Mouse (Mus musculus) layer of hippocampus, postnatal 14 days (tissue): ENCODE measurements at regions not wholly inside any gene's neighbourhood (a gene's known extent, or its start where the extent isn't known, plus 50 kb on each side); places are given as distances from the start of the nearest gene placed in this dataset.

Source experiments
- DNase-seq, 2 experiments: peaks; one replicate each; pipeline ENCODE4 v3.0.0; 2021 to 2022; ENCODE audit warnings: low spot score in 2 of 2, mixed read lengths in 1 of 2

GRCm38 (mm10) chr11:40624126-40624778 is 70.8 kb downstream of the Mat2b start:
- DNase-seq = no peak

DNA sequence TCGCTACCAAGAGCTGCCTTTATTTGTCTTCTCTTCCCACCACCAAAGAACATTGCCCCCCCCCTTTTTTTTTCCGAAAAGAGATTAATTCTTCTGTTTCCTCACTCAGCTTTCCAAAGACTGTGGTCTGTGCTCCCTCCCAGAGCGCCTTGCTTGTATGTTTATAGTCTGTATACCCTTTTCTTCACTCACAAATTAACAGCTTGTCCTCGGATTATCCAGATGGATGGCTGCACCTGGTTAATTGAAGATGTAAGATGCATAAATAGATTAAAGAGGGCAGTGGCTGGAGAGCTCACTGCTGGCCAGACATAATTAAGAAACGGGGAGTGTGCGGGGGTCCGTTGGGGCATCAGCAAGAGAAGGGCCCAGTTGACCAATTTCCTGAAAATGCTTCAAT is 75.0 kb downstream of the Mat2b start:
- no peak for DNase-seq

DNA sequence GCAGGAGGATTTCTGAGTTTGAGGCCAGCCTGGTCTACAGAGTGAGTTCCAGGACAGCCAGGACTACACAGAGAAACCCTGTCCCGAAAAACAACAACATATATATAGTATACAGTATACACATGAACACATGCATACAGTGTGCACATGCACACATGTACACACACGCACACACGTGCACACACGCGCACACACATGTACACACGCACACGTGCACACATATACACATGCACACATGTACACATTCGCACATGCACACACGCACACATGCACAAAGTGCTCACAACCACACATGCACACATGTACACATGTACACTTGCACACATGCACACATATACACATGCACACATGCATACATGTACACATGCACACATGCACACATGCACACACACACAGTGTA is 92.0 kb downstream of the Mat2b start:
- DNase-seq = no peak

GRCm38 (mm10) chr11:40601572-40601909 is 93.5 kb downstream of the Mat2b start:
- peak in 1 of 2 experiments; percentile 80 for DNase-seq

- DNase-seq = no peak
Measured at GRCm38 (mm10) chr11:40600773-40601571, 94.0 kb downstream of the Mat2b start.

DNA sequence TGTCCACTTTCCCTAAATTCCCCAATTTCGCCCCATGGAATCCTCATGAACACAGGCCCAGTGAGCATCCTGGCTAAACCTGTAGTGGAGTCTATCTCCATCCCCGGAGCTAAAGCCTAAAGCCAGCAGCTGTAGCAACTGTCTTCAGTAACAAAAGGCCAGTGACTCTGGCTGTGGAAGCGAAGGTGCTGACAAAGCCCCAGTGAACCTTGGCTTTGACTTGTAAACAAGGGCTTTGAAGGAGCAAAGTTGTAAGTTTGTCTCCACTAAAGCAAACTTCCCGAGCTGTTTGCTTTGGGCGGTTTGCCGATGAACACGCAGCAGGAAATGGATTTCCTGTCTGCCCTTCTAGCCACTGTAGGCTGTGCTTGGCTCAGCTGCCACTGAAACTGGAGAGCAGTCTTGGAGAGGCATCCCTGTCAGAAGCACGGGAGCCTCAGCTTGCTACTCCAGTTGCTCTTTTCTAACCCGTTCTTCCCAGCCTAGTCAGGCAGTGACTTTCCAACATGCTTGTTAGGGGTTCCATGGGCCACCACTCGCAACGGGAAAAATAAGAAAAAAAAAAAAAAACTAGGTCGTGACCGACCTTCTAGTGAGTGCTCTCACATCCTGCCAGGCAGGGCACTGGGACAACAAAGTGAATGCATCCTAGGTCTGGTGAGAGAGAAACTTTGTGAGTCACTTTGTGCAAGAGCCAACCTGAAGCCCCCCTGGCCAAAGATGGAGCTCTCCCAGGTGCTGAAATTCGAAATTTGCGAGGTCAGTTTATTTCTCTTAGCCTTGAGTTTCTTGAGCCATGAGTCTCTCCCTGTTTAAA is 94.8 kb downstream of the Mat2b start:
- peak in 1 of 2 experiments; percentile 15 for DNase-seq

- DNase-seq = peak in 1 of 2 experiments; percentile 31
Measured at GRCm38 (mm10) chr11:40596347-40596746, 98.7 kb downstream of the Mat2b start.

GRCm38 (mm10) chr11:40592056-40592455 is 102.9 kb downstream of the Mat2b start:
- peak in 1 of 2 experiments; percentile 76 for DNase-seq

GRCm38 (mm10) chr11:40573758-40574139 is 121.3 kb downstream of the Mat2b start:
- DNase-seq = no peak

GRCm38 (mm10) chr11:40572953-40573757 is 121.8 kb downstream of the Mat2b start:
- no peak for DNase-seq

DNA sequence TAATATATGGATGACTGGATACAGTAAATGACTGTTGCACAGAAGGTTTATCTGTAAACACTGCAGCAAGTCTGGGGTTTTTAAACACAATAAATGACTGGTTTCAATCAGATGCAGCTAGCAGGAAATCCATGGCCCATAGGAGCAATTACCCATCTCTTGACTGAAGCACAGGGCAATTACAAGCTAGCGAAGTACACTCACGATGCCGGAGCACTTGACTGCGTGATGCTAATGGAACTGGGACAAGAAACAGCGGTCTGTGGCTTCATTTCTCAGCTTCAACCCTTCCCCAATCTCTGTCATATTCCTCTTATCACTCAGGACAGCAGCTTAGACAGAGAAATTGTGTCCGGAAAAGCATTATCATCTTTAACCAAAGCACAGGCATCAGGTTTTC is 132.1 kb downstream of the Mat2b start:
- DNase-seq = no peak

DNA sequence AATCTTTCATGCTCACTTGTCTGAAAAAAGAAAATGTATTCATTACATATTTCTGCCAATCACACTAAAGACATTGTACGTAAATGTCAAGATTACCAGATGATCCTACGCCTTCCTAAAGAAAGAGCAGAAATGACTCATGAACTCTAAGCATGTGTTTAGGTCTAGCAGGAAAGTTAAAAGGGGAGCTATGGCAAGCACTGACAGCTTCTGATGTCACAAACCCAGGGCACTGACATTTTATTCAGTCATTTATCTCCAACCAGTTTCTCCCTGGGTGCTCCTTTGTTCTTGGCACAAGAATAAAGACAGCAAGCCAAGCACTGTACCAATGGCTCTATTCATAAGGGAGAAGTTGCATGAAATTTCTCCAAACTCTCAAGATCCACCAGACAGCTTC is 133.0 kb downstream of the Mat2b start:
- DNase-seq = no peak

DNA sequence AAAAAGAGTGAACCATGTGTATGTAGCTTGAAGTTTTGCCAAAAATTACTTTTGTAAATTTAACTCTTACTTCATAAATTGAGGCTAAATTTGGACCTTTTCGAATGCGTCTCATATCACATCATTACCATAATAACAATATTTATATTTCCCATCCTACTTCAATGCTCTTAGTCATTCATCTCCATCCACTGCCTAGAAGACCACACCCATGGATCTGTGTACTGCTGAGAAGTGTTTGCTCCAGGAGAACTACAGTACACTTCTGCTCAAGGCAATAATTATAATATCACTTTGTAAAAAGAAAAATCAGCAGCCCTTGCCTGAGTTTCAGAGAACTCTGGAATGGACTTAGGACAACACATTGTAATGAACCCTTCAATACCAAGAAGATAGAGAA is 133.6 kb downstream of the Mat2b start:
- DNase-seq = no peak

DNA sequence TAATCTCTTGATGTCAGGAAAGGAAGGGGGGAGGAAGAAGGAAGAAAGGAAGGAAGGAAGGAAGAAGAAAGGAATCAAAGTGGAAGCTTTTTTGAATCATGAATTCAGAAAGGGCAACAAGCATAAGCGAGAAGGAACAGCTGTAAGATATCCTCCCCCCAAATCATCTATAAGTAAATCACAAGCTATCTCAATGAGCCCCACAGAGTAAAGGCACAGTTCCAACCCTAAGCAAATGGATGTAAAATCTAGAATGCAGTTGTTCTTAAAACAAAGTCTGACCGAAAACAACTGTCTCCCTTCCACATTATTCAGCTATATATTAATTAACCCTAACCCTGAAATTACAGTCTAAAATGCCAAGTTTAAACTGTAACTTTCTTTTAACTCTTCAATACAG is 136.5 kb downstream of the Mat2b start:
- DNase-seq = no peak

DNA sequence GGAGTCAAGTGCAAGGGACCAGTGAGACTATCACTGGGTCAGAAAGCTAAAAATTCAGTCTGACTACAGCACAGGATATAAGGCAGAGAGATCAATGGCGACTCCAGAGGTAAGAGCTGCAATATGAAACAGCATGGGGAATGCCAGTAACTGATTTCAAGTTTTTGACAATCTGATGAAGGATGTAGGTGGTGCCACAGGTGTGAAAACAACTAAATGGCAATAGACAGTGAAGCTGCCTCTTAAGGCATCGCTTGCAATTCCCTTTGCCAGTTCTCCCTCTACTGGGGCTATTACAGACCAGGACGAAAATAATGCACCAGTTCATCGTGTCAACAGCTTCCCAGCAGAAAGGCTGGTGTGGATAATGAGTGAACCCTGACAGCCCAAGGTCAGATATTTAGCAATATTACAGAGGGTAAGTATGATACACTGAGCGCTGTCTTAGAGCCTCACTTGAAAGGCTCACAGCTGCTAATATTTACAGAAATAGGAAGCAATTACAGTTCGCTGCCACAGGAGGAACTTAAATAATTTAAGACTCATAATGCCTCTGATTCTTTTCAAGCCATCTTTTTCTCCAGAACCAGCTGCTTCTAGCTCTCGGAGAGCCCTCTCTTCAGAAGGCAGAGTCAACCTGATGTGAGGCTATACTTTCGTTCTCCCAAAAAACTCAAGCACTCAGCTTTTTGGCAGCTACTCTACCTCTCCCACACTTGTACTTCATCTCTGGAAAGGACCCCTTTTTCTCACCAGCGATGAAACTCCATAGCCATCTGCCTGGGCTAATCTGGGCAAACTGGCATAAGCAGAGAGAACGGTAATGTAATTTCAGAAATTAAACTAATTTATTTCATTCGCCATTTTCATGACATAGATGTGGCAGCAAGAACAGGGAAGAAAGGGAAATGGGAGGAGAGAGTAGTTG is 139.9 kb downstream of the Mat2b start:
- DNase-seq = peak; percentile 39 to 81

DNA sequence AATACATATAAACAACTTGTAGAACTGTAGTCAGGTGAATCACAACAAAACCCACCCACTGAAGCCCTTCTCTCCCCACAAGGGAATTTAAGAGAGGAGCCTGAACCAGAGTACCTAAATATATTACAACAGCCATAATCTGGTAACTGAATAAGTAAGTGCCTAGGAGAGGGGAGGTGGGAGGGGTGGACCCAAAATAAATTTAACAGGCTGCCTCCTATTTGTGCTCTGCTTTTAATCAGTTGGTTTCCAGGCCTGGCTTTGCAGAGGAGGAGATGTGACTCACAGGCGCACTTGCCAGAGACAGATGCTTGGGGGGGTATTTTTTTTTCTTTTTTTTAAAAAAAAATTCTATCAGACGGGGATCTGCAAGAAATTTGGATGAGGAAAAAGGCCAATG is 142.9 kb downstream of the Mat2b start:
- DNase-seq = peak in 1 of 2 experiments; percentile 70

DNA sequence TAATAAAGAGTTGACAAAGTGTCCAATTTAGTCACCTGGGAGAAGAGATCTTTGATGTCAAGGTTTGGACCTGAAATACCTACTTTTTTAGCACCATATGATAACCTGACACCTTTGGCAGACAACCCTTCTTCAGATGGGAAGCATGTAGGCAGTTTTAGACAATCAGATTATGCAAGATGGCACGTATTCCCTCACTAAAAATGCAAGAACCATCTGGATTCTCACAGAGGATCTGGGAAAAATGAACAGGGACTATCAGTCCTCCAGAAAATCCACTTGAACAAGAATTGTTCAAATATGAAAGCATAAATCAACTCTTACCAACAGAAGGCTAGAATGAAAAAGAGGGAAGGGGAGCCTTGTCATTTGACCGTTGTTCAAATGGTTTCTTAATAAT is 148.4 kb downstream of the Mat2b start:
- peak in 1 of 2 experiments; percentile 53 for DNase-seq

DNA sequence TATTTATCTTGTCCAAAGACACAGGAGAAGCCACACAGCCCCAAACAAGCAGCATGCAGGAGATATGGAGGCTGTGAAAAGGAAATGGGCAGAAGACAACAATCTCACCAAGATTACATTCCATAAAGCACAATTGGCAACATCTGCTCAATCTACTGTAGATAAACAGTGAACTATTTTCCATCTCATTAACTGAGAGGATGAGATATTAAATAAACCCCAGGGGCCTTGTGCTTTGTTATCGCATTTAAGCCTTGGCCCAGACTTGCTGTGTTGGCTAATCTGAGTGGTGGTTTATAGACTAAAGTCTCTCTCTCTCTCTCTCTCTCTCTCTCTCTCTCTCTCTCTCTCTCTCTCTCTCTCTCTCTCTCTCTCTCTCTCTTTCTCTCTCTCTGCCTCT is 149.5 kb downstream of the Mat2b start:
- no peak for DNase-seq

- no peak for DNase-seq
Measured at GRCm38 (mm10) chr11:40540229-40540628, 154.8 kb downstream of the Mat2b start.

DNA sequence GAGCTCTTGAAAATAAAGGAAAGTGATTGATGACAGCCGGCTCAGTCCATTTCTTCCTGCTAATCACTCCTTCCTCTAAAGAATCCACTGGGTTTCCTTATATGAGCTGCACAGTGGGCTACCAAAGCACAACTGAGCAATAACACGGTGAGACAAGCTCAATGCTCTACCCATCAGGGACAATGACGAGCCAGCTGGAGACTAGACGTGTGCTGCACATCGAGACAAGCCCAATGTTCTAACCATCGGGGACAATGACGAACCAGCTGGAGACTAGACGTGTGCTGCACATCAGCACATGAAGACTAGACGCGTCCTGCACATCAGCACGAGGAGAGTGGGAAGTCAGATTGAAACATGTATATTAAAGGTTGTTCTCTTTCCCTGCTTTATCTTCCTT is 155.2 kb downstream of the Mat2b start:
- DNase-seq = no peak
